Mouse (Mus musculus) liver, embryonic 13.5 days (tissue): ENCODE results near the gene Dicer1. TPM values are rescaled to one million over a fixed set of nuclear protein-coding genes. Genes with fewer than 3 reads are reported as not detected.

ENCODE experiments used
- ATAC-seq: fragments of 200-750 bp; cut with Nextera tagmentation; 2 replicates; pipeline ENCODE4 v1.8.0; 2017; ENCODE audit warnings: low read depth, mild to moderate bottlenecking, moderate number of reproducible peaks, moderate library complexity
- DNase-seq: peaks from one replicate; pipeline ENCODE4 v3.0.0; 2022
- H3K27ac ChIP-seq: fragments of 300-500 bp; sonication (generic); 2 replicates; pipeline ENCODE4 v1.5.1; 2015; ENCODE audit warnings: moderate library complexity, mild to moderate bottlenecking, inconsistent platforms
- H3K27me3 ChIP-seq: fragments of 300-500 bp; sonication (generic); 2 replicates; pipeline ENCODE4 v1.6.1; 2015; ENCODE audit warnings: mild to moderate bottlenecking, inconsistent platforms
- H3K36me3 ChIP-seq: fragments of 300-500 bp; sonication (generic); 2 replicates; pipeline ENCODE4 v1.6.1; 2015; ENCODE audit warnings: mild to moderate bottlenecking, inconsistent platforms
- H3K4me1 ChIP-seq: fragments of 300-500 bp; sonication (generic); replicated peaks from 2 replicates; pipeline ENCODE4 v1.6.1; 2015; ENCODE audit warnings: inconsistent platforms
- H3K4me2 ChIP-seq: fragments of 300-500 bp; sonication (generic); 2 replicates; pipeline ENCODE4 v1.6.1; 2015; ENCODE audit warnings: inconsistent platforms, mild to moderate bottlenecking, moderate library complexity
- H3K4me3 ChIP-seq: fragments of 300-500 bp; sonication (generic); replicated peaks from 2 replicates; pipeline ENCODE4 v1.5.1; 2015; ENCODE audit warnings: mild to moderate bottlenecking, inconsistent platforms
- H3K9ac ChIP-seq: fragments of 300-500 bp; sonication (generic); 2 replicates; pipeline ENCODE4 v1.6.1; 2015; ENCODE audit warnings: mild to moderate bottlenecking, inconsistent platforms
- H3K9me3 ChIP-seq: fragments of 300-500 bp; sonication (generic); replicated peaks from 2 replicates; pipeline ENCODE4 v1.6.1; 2016; ENCODE audit warnings: inconsistent platforms
- WGBS: fragments of 180-500 bp; shearing (Covaris S2); methylation state at CpG from one replicate; pipeline ENCODE4 v1.1.7; 2015; ENCODE audit not compliant: insufficient replicate concordance; 5-methylcytosine and 5-hydroxymethylcytosine counted together
- polyA plus RNA-seq: library from polyadenylated mRNA; unstranded; fragments of >200 nt; fragmentation: Nextera tagmentation; extraction: Ambion mirVana; gene quantifications from 2 replicates; pipeline ENCODE4 v1.2.1, GENCODE M21; 2015

The Dicer1 gene
- polyA plus RNA-seq, 1 experiment from 2014 or later: 15.8 TPM

DNA sequence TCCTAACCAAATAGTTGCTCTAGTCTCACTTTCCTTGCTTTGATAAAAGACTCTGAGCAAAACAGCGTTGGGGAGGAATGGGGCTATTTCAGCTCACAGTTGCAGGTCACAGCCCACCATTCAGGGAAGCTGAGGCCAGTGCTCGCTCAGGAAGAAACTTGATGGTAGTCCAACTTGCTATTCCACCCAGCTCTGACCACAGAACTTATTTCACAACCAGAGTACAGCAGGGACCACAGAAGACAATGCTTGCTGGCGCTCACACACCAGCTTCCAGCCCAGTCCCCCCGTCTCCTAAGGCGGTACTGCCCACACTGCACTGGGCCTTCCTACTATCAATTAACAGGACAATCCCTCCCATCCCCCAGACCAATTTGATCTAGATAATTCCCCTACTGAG lies 36.3 kb downstream of the Dicer1 start:
- Histone ChIP-seq H3K9ac (no peak overlapping the region), H3K4me1 (no peaks in the 10 kb centered on the region), H3K27ac (no peak overlapping the region), H3K9me3 (no peaks in the 10 kb centered on the region), H3K27me3 (no peaks in the 10 kb centered on the region), H3K4me3 (no peak overlapping the region), H3K4me2 (no peak overlapping the region), H3K36me3 (peaks cover 72% of the 10 kb centered on the region)
- 78% methylated on average over 5 of the region's 5 CpGs for WGBS
- ATAC-seq (no peak), DNase-seq (no peak)

DNA sequence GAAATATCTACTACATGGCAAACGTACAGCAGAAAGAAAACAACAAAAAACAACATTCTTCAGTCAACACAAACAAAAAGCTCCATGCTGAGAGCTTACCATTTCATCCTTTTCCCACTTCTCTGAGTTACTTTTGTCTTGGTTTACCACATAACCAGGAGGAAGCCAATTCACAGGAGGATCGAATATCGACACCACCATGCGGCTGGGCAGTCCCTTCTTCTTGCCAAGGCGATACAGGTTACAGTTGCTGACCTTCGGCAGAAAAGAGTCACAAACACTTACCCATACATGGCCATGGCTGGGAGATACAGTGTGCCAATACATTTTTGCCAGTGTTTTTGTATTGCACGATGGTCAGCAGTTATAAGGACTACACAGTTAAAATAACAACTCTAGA lies 51.5 kb downstream of the Dicer1 start:
- Histone ChIP-seq H3K9me3 (no peaks in the 10 kb centered on the region), H3K4me3 (no peak overlapping the region), H3K36me3 (peaks cover 86% of the 10 kb centered on the region), H3K4me1 (peaks cover 11% of the 10 kb centered on the region), H3K27ac (no peak overlapping the region), H3K27me3 (no peaks in the 10 kb centered on the region), H3K9ac (no peak overlapping the region), H3K4me2 (no peak overlapping the region)
- 78% methylated on average over 7 of the region's 7 CpGs for WGBS
- ATAC-seq (no peak), DNase-seq (no peak)

DNA sequence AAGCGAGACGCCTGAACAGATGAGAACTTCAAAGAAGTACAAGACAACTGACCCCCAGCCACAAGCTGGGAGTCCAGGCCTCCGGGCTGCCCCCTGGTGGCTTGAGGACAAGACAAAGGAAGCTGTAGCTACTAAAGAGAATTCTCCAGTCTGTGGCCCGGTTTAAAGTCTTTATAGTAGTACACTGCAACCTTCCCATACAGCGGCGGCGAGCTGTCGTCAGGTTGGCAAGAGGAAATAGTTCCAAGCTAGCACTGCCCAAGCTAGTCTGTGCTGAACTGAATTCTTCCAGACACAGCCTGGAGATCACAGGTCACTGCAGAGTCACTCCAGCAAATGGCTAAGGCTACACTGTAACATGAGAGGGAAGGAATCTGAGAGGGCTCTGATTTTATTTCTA lies 52.0 kb downstream of the Dicer1 start:
- Histone ChIP-seq H3K9me3 (no peaks in the 10 kb centered on the region), H3K4me3 (no peak overlapping the region), H3K9ac (no peak overlapping the region), H3K27me3 (no peaks in the 10 kb centered on the region), H3K4me2 (no peak overlapping the region), H3K27ac (no peak overlapping the region), H3K36me3 (peaks cover 89% of the 10 kb centered on the region), H3K4me1 (peaks cover 12% of the 10 kb centered on the region)
- 78% methylated on average over 8 of the region's 8 CpGs for WGBS
- no peak for ATAC-seq
- DNase-seq: no peak

DNA sequence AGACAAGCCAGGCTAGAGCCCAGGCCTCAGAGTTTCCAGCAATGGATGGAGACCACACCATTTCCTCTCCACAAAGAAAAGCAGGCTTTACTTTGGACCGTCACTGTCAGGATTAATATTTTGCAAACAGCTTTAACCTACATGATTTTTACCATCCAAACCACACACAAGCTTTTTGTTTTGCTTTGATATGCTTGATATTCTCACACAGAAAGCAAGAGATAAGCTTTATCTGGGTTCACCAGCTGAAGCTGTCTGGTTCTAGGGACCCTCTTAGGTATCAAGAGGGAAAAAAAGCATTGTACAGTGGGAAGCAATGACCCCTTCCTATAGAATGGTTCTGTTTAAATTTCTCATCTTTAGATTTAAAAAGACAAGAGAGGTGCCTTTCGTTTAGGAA lies 56.2 kb downstream of the Dicer1 start:
- Histone ChIP-seq H3K9me3 (no peaks in the 10 kb centered on the region), H3K9ac (no peak overlapping the region), H3K4me2 (no peak overlapping the region), H3K4me3 (no peak overlapping the region), H3K4me1 (peaks cover 12% of the 10 kb centered on the region), H3K36me3 (peaks cover 85% of the 10 kb centered on the region), H3K27me3 (no peaks in the 10 kb centered on the region), H3K27ac (no peak overlapping the region)
- DNase-seq: no peak
- ATAC-seq: no peak
- 56% methylated on average over 2 of the region's 2 CpGs for WGBS

DNA sequence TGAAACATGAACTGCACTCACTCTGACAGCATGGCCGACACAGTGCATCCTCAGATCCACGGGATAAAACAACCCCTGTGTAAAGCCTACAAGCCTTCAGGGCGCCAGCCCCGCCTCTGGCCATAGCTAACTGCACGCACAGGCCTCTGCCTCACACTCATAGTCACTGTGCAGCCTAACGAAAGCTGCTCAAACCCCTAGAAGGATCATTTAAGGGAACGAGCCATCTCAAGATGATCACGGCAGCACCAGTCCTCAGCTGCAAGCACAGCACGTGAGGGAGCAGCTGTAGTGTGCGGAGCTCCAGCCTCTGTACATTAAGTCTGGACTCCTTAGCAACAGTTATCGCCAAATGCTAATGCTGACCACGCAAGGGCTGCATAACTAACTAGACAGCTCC lies 58.9 kb downstream of the Dicer1 start:
- no peak for DNase-seq
- Histone ChIP-seq H3K27me3 (no peaks in the 10 kb centered on the region), H3K27ac (no peak overlapping the region), H3K9me3 (no peaks in the 10 kb centered on the region), H3K9ac (no peak overlapping the region), H3K4me3 (no peak overlapping the region), H3K4me2 (no peak overlapping the region), H3K36me3 (peaks cover 81% of the 10 kb centered on the region), H3K4me1 (peaks cover 12% of the 10 kb centered on the region)
- ATAC-seq: no peak
- 81% methylated on average over 12 of the region's 12 CpGs for WGBS

DNA sequence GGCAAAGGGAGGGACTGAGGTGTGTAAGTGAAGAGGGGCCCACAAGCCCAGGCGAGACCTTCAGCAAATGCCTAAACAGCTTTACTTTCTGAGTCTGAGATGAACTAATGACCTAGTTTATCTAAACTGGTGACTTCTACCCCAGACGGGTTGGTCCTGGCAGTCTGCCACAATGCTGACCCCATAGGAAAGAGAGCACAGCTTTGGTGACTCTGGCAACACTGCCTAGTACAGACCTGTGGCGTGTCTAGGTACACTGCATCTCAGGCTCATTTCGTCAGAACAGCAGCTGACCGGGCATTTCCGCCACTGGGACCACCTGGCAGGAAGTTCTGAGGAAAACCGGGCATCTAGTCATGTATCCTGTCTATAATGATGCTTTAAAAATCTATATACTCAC lies 61.3 kb downstream of the Dicer1 start:
- ATAC-seq (peak; percentile 57; the same call in 1 of the 2 replicates), DNase-seq (no peak)
- 78% methylated on average over 7 of the region's 7 CpGs for WGBS
- H3K36me3 ChIP-seq: peaks cover 64% of the 10 kb centered on the region
- H3K27ac ChIP-seq: no peak overlapping the region
- no peak overlapping the region for H3K4me2 ChIP-seq
- H3K9ac ChIP-seq: no peak overlapping the region
- no peak overlapping the region for H3K4me3 ChIP-seq
- no peaks in the 10 kb centered on the region for H3K9me3 ChIP-seq
- no peaks in the 10 kb centered on the region for H3K27me3 ChIP-seq
- H3K4me1 ChIP-seq: peaks cover 2% of the 10 kb centered on the region; the same call in 1 of the 2 replicates

DNA sequence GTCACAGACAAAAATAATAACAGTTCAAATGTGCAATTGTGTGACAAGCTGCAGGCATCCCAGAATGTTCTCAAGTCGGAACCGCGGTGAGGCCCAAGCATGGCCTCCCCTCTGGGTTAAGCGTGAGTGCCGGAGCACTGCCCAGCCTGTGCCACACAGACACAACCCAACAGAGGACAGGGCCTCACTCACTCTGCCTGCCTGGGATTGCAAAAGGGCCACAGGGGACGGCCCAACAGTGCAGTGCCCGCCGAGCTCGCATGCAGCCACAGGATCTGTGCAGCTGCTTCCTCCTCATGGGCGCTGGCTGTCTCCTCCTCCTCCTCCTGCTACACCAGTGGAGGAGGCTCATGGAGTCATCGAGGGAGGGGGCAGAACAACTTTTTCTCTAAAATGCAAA lies 62.9 kb downstream of the Dicer1 start:
- no peak overlapping the region for H3K4me3 ChIP-seq
- no peaks in the 10 kb centered on the region for H3K9me3 ChIP-seq
- no peak for DNase-seq
- WGBS: 77% methylated on average over 11 of the region's 11 CpGs
- no peaks in the 10 kb centered on the region for H3K27me3 ChIP-seq
- no peak overlapping the region for H3K4me2 ChIP-seq
- no peaks in the 10 kb centered on the region for H3K4me1 ChIP-seq
- H3K9ac ChIP-seq: no peak overlapping the region
- no peak for ATAC-seq
- H3K27ac ChIP-seq: no peak overlapping the region
- peaks cover 49% of the 10 kb centered on the region for H3K36me3 ChIP-seq

DNA sequence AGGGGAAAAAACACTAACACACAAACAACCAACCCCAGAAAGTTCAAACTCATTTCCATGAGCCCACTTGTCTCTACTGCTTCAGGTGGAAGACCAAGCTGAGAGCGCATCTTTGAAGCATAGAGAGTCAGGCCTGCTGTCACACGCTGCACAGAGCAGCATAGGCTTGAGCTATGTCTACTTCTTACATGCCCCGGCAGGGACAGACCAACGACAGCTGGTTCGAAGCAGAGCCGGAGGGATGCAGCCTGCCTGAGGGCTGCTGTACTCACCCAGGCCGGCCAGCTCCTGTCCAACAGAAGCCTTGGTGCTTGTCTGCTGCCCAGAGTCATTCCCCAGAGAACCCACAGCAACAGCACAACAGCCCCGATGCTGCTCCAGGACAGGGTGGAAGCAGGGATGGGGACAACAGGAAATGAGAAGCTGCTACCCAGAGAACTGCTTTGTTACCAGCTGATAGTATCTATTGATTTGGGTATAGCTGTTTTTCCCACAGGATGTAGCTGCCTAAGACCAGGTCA lies 67.3 kb downstream of the Dicer1 start:
- no peak for ATAC-seq
- Histone ChIP-seq H3K9me3 (0 out of 2 replicates have a peak, but pooled peaks cover 4% of the 10 kb centered on the region), H3K4me1 (no peaks in the 10 kb centered on the region), H3K27ac (no peak overlapping the region), H3K27me3 (no peaks in the 10 kb centered on the region), H3K9ac (no peak overlapping the region), H3K36me3 (peaks cover 10% of the 10 kb centered on the region), H3K4me3 (no peak overlapping the region), H3K4me2 (no peak overlapping the region)
- no peak for DNase-seq
- WGBS: 64% methylated on average over 8 of the region's 8 CpGs

DNA sequence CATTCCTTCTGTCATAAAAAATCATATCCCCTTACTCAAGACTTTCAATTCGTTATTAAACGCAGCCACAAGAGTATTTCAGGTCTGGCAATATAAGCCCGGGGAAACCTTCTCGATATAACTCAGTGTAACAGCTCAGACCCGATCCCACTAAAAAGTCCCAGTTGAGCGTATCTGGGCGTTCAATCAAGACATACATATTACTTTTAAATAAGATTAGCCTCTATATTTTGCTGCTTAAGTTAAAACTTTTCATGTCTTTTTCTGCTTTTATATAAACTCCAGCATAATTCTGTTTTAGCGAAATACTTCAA lies 72.0 kb downstream of the Dicer1 start:
- H3K4me2 ChIP-seq: no peak overlapping the region
- H3K27me3 ChIP-seq: no peaks in the 10 kb centered on the region
- no peak overlapping the region for H3K27ac ChIP-seq
- no peaks in the 10 kb centered on the region for H3K4me1 ChIP-seq
- no peak overlapping the region for H3K9ac ChIP-seq
- 0 out of 2 replicates have a peak, but pooled peaks cover 4% of the 10 kb centered on the region for H3K9me3 ChIP-seq
- 78% methylated on average over 8 of the region's 8 CpGs for WGBS
- no peaks in the 10 kb centered on the region for H3K36me3 ChIP-seq
- ATAC-seq: no peak
- H3K4me3 ChIP-seq: no peak overlapping the region
- DNase-seq: no peak

DNA sequence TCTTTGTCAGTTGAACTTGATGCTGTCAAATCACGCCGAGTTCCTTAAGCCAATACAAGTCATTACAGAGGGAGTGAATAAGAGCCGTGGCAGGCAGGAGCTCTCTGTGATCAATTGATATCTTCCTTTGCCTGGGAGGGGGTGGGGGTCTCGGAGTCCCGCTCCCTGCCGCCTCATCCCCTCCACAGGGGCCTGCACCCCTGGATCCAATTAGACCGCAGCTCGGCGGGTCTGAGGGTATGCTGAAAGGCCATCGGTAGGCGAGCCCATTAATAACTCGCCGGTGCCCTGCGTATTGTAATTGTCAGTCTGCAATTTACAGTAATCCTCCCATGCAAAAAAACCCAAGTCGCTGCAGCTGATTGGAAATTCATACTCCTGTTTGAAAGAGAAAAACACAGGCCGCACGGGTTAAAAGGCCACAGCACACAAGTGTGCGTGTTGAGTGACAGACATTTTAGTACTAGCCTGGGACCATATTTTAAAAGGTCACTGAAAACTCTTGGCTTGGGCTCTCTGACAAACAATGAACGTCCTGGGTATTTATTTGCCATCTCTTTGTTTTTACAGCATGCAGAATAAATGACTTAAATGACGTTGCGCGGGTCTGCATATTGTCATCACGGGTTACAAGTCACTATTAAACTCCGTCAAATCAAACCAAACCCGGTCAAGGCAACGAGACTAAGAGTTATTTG lies 72.5 kb downstream of the Dicer1 start:
- H3K27ac ChIP-seq: no peak overlapping the region
- WGBS: 72% methylated on average over 26 of the region's 26 CpGs
- H3K36me3 ChIP-seq: no peaks in the 10 kb centered on the region
- H3K27me3 ChIP-seq: no peaks in the 10 kb centered on the region
- 0 out of 2 replicates have a peak, but pooled peaks cover 4% of the 10 kb centered on the region for H3K9me3 ChIP-seq
- H3K4me3 ChIP-seq: no peak overlapping the region
- H3K4me1 ChIP-seq: no peaks in the 10 kb centered on the region
- no peak overlapping the region for H3K4me2 ChIP-seq
- no peak overlapping the region for H3K9ac ChIP-seq
- ATAC-seq (no peak), DNase-seq (no peak)

DNA sequence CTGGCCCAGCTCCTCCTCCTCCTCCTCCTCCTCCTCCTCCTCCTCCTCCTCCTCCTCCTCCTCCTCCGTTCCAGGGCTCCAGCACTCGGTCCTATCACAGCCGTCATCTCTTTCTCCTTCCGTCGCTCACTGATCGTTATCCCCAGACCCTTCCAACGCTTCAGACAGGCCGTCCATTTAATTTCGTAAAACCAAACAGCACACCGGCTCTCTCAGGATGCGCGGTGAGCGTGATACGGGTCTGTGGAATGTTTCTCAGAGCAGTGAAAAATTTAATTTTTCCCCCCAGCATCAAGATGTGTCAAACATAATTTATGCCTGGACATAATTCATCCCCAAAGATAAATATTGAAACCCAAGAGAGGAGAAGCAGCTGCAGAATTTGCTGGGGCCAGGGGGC lies 73.3 kb downstream of the Dicer1 start:
- Histone ChIP-seq H3K9me3 (0 out of 2 replicates have a peak, but pooled peaks cover 4% of the 10 kb centered on the region), H3K27ac (no peak overlapping the region), H3K4me3 (no peak overlapping the region), H3K27me3 (no peaks in the 10 kb centered on the region), H3K4me1 (no peaks in the 10 kb centered on the region), H3K36me3 (no peaks in the 10 kb centered on the region), H3K9ac (no peak overlapping the region), H3K4me2 (no peak overlapping the region)
- 72% methylated on average over 13 of the region's 14 CpGs for WGBS
- no peak for DNase-seq
- no peak for ATAC-seq

DNA sequence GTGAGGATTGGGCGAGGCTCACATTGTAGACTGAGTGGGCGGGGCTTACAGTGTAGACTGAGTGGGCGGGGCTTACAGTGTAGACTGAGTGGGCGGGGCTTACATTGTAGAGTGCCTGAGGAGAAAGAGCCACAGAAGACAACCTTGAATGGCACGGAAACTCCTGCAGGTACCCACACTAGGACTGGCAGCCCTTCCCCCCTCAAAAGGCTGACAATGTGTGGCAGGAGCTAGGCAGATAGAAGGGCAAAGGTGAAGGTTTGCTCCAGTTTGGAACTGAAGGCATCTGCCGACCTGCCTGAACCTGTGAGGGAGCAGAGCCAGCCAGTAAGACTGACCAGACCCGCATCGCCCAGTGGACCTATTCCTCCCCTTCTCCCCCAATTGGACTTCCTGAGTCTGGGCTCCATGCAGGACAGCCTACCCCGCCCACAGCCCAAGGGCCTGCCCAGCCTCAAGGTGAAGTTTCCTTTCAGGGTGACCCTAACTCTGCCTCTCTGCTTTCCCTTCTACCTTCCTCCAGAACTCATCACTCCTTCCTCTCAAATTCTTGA lies 74.3 kb downstream of the Dicer1 start:
- no peaks in the 10 kb centered on the region for H3K4me1 ChIP-seq
- H3K4me3 ChIP-seq: no peak overlapping the region
- H3K27me3 ChIP-seq: no peaks in the 10 kb centered on the region
- H3K9ac ChIP-seq: no peak overlapping the region
- DNase-seq (peak; percentile 8), ATAC-seq (no peak)
- no peak overlapping the region for H3K27ac ChIP-seq
- no peak overlapping the region for H3K4me2 ChIP-seq
- 67% methylated on average over 9 of the region's 9 CpGs for WGBS
- no peaks in the 10 kb centered on the region for H3K9me3 ChIP-seq
- H3K36me3 ChIP-seq: no peaks in the 10 kb centered on the region
